Mouse (Mus musculus): Measurements from ENCODE around the gene Aldh1l2. TPM values are rescaled to one million over a fixed set of nuclear protein-coding genes. Genes with fewer than 3 reads are reported as not detected.

Gene Aldh1l2
- total RNA-seq, 2 experiments from 2014 or later = not detected

GRCm38 (mm10) chr10:83475226-83475625 lies 58.7 kb downstream of the Aldh1l2 start:
- ATAC-seq (ENCODE audit: poor library complexity, severe bottlenecking) = no peak

GRCm38 (mm10) chr10:83457531-83457930 lies 76.4 kb downstream of the Aldh1l2 start:
- ATAC-seq (ENCODE audit: poor library complexity, severe bottlenecking) = no peak

- ATAC-seq (ENCODE audit: poor library complexity, severe bottlenecking) = peak; percentile 18; the same call in 1 of the 2 replicates
These were observed 85.4 kb downstream of the Aldh1l2 start for GRCm38 (mm10) chr10:83448582-83448981.

Other genes with a start within 250 kb of the Aldh1l2 start
- gene Slc41a2, start 196.3 kb downstream of the Aldh1l2 start, total RNA-seq (2015) = 0.52 and 0.76 TPM in 2 replicates
- 0.73 and 1.0 TPM in 2 replicates for gene Slc41a2, start 196.3 kb downstream of the Aldh1l2 start, total RNA-seq (2017)
- gene D10Wsu102e, start 173.9 kb downstream of the Aldh1l2 start, total RNA-seq (2015) = 0.40 and 0.46 TPM in 2 replicates
- gene D10Wsu102e, start 173.9 kb downstream of the Aldh1l2 start, total RNA-seq (2017) = 0.44 and 0.57 TPM in 2 replicates
- 33.5 and 39.0 TPM in 2 replicates for gene Washc4, start 9.6 kb upstream of the Aldh1l2 start, total RNA-seq (2015)
- gene Washc4, start 9.6 kb upstream of the Aldh1l2 start, total RNA-seq (2017) = 55.4 and 79.2 TPM in 2 replicates
- gene Appl2, start 114.6 kb upstream of the Aldh1l2 start, total RNA-seq (2015) = 11.7 and 13.7 TPM in 2 replicates
- gene Appl2, start 114.6 kb upstream of the Aldh1l2 start, total RNA-seq (2017) = 27.1 and 28.1 TPM in 2 replicates
- 0.41 and 0.69 TPM in 2 replicates for gene 1500009L16Rik, start 188.7 kb upstream of the Aldh1l2 start, total RNA-seq (2015)
- gene 1500009L16Rik, start 188.7 kb upstream of the Aldh1l2 start, total RNA-seq (2017) = 0.11 TPM in 1 of 2 replicates, not detected in the other

All from megakaryocyte, adult 5-6 weeks (primary cell).